Mouse (Mus musculus): ENCODE data around the gene Gm15080. TPM values are rescaled to one million over a fixed set of nuclear protein-coding genes. Genes with fewer than 3 reads are reported as not detected.
"Not testable (repeated sequence)": the region's sequence is repeated elsewhere in the genome, so short reads cannot be mapped to it uniquely, and the experiment has no call there.

Gm15080 gene
- total RNA-seq (2012; rRNA removed) = not detected in 2 replicates

DNA sequence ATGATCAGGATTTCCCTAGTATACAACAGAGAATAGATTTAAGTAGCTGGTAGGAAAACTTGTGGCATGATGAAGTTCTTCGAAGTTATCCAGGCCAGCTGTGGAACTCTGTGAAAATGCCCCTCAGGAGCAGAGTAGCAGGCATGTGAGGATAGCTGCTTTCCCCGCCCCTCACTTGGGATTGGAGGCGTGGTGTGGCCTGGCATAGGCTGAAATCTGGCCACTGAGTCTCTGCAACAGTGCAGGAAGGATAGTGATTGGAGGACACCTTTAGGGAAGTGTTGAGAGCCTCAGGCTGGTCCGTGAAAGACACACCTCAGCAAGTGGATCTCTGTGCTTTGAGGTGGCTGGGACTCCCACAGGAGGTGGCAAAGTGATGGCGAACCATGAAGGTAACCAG lies at the start of gene Gm15080:
Gene Gm15080 (plus strand): TSS at position 301 of the 400 bp plus-strand sequence.
- DNase-seq (ENCODE audit: low read depth, low spot score); in situ Hi-C loops (cut with MboI; ENCODE audit: low sequenced_read_pairs in 2 of 2, unreplicated experiment in 2 of 2): not testable (repeated sequence)

More for the DNA sequence above, at the start of gene Gm15080:
- H3K27ac ChIP-seq (ENCODE audit: insufficient read depth, low read depth, low read length, poor library complexity, severe bottlenecking); H3K4me1 ChIP-seq (ENCODE audit: control insufficient read depth in 2 of 2, insufficient read depth in 2 of 2, low read length in 2 of 2, poor library complexity in 1 of 2); H3K4me3 ChIP-seq (ENCODE audit: insufficient read depth in 1 of 2, low read depth in 1 of 2, low read length in 2 of 2, poor library complexity in 1 of 2, severe bottlenecking in 1 of 2); H3K36me3 ChIP-seq (ENCODE audit: control insufficient read depth, insufficient read depth, low read length, poor library complexity, severe bottlenecking); H3K9ac ChIP-seq (ENCODE audit: insufficient read depth, low read depth, low read length, poor library complexity, severe bottlenecking); H3K9me3 ChIP-seq (ENCODE audit: control insufficient read depth, insufficient read depth, low read depth, low read length): not testable (repeated sequence)

Other genes with a start within 250 kb of the Gm15080 start
- gene Gm15128, start 227.0 kb upstream of the Gm15080 start, total RNA-seq (2012; rRNA removed) = not detected in 2 replicates
- 0.13 and 0.16 TPM in 2 replicates for gene Gm15107, start 187.7 kb downstream of the Gm15080 start, total RNA-seq (2012; rRNA removed)

Measured in ES-E14 (cell line).